Mouse (Mus musculus): ENCODE data around the gene Plpp7.

GRCm38 (mm10) chr2:32150135-32150534 is 54.8 kb downstream of the Plpp7 start:
- TF ChIP-seq POLR2A (IDR thresholded peaks at IDR 0.05; ENCODE audit: low read depth, low read length) (no peak), CTCF (IDR thresholded peaks at IDR 0.05; ENCODE audit: extremely low read depth, insufficient read length, insufficient replicate concordance, low read depth, low read length) (no peak)
